Mouse (Mus musculus) fat pad, adult 2 months (tissue): Measurements from ENCODE around the gene Ift43.
A peak's percentile ranks its signal among the peaks of the same experiment; 100 is the strongest.

Experiments used
- DNase-seq: peaks from one replicate; pipeline ENCODE4 v3.0.0-alpha.2; 2011; ENCODE audit warnings: low read depth, low spot score; ENCODE audit errors: extremely low read depth

Gene Ift43

DNA sequence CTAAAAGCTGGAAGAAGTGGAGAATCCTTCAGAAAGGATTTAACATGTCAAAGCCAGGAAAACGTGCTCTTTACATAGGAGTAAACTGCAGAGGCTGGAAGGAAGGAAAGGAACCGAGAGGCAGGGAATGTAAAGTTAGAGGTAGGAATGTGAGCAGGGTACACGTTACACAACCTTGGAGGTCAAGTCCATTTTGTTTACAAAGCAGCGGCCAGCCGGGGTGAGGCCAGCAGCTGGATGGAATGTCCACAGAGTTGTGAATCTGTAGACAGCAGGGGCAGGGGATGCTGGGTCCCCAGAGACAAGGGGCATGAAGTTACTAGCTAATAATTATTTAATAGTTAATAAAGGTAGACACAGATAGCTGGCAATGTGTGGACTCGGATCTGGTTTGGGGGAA is 45.8 kb downstream of the Ift43 start:
- DNase-seq = no peak

- DNase-seq = no peak
These were observed 46.7 kb downstream of the Ift43 start for GRCm38 (mm10) chr12:86129005-86129404.

- no peak for DNase-seq
These were observed 47.4 kb downstream of the Ift43 start for GRCm38 (mm10) chr12:86129696-86130095.

DNA sequence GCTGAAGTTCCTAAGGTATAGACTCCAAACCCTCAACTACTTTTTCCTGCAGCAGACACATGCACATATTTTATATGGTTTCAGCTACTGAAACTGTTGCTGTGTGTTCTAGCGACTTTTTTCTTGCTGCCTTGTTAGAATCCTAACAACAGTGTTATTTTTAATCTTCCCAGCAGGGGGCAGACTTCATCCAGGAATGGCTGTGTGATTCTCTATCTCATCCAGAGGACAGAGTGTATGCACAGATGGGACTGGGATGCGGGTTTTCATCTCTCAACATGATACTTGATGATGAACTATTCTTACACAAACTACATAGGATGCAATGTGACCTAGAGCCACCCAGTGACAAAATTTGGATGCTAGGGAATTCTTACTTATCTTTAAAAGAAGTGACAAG is 50.5 kb downstream of the Ift43 start:
- no peak for DNase-seq

DNA sequence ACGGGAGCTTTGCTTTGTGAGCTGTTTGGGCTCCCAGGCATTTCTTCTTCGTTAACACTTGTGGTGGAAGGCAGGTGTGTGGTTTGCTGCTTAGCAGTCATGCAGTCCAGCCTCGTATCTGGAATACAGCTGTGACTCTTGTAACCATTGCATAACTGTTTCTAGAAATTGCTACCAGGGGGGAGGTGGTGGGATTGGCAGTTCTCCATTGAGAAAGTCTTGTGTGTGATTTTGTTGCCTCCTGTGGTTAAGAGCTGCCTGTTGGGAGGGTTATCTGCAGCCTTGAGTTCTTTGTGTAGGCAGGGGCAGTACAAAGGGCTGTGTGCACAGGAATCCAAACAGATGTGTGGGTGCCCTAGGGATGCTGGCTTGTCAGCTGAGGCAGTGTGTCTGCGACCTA is 53.4 kb downstream of the Ift43 start:
- no peak for DNase-seq

DNA sequence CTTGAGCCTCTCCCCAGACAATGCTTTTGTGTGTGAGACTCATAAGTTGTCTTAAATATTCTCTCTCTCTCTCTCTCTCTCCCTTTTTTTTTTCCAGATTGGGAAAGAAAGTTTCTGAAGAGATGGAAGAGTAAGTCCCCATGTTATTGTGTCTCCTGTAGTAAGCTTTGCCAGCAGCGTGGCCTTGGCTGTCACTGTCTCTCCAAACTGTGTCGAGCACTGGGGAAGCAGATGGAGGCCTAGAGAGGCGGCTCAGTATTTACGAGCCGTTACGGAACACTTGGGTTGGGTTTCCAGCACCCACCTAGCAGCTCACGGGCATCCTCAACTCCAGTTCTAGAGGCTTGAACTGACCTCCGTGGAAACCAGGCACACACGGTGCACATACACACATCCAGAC is 56.4 kb downstream of the Ift43 start:
- no peak for DNase-seq

- DNase-seq = no peak
These were observed 60.0 kb downstream of the Ift43 start for GRCm38 (mm10) chr12:86142389-86142788.

- no peak for DNase-seq
These were observed 63.9 kb downstream of the Ift43 start for GRCm38 (mm10) chr12:86146246-86146645.

GRCm38 (mm10) chr12:86148271-86148670 is 65.9 kb downstream of the Ift43 start:
- peak; percentile 76 for DNase-seq

DNA sequence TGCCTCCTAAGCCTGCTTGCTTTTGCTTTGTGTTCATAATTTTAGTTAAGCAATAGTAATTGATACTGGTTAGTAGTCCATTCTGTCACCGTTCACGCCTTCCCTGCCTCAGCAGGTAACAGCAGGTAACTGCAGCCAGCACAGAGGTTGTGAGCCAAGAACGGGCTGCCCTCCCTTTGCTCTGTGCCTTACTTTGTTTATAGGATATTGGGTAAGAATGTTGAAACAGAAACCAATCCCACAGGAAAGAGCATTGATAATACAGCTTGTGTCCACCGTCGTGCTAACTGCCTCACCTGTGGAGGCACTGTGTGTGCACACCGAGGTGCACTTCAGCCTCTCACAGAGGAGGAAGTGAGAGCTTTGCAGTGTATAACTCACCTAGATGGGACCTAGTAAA is 66.7 kb downstream of the Ift43 start:
- peak; percentile 85 for DNase-seq

GRCm38 (mm10) chr12:86151941-86152340 is 69.6 kb downstream of the Ift43 start:
- DNase-seq = no peak

DNA sequence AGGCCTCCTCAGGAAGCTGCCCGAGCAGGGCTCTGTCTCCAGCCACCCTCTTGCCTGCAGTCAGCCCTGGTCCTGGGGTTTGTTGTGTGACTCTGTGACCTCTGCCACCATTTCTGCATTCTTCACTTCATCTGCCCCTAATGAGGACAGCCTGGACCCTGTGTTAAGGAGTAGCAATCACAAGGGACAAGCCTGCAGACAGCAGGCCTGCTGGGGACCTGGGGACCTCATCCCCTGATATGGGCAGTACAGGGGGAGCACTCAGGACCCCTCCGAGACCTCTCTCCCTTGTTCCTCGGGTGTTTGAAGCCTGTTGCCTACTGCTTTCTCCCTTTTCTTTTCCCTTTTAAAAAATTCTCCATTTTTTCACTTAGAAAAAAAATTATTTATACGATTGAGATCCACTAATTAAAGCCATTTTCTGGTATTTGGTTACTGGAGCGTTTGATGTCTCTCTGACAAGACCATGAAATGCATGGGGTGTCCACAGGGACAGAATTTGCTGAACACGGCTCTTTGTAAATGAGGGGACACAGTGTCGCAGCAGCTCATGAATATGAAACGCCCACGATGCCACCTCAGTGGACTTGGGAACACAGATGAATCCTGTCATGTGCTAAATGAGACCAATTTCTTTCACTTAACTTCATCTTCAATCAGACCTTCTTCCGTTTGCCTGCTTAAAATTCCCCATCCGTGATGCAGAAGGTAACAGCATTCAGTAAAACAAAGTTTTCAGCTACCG is 71.0 kb downstream of the Ift43 start:
- no peak for DNase-seq

DNA sequence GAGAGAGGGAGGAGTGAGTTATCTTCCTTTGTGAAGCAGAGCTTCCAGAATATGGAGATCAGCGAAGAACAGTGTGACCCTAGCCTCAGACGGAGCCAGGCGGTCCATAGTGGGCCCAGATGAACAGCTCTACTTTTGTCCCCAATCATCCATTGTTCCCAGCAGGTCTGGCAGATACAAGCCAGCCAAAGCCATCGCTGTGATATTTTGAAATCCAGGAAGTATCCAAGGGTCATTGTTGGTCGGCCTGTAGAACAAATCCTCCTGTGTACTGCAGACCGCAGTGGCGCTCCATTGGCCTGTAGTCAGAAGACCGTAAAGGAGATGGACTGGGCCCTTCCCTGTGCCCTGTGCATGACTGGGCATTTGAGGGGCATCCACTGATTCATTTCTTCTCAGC is 72.8 kb downstream of the Ift43 start:
- no peak for DNase-seq

- DNase-seq = no peak
These were observed 74.8 kb downstream of the Ift43 start for GRCm38 (mm10) chr12:86157166-86157565.

GRCm38 (mm10) chr12:86157894-86158444 is 75.6 kb downstream of the Ift43 start:
- DNase-seq = no peak

DNA sequence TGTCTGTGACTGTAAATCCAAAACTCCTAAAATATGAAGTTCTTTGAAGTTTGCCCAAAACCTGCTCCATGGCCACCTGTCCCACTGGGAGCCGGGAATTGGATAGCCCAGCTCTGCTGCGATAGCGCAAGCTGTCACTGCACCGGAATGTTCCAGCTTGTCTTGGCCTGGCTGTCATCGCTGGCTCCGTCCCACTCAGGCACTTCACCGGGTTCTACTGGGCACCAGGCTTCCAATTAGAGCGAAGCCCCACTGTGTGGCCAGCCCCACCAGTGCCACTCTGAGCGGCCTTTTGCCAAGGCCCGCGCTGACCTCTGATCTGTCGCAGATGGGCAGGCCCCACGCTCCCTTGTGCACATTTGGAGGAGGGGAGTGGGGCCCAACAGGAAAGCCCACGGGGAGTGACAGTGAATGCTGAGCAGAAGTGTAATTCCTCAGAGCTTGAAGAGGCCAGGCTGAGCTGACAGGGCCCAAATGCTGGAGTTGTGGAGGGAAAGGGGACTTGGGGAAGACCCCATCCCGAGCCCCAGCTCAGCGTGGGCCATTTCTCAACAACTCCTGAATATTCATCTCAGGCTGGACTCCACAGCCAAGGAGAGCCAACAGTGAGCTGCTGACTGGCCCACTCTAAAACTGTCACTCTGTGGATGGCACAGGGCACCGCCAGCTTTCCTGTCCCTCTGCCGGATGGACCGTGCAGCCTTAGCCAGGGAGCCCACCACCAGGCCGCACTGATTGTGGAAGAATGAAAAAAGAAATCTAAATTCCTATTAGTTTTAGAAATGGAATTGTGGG is 76.5 kb downstream of the Ift43 start:
- no peak for DNase-seq

DNA sequence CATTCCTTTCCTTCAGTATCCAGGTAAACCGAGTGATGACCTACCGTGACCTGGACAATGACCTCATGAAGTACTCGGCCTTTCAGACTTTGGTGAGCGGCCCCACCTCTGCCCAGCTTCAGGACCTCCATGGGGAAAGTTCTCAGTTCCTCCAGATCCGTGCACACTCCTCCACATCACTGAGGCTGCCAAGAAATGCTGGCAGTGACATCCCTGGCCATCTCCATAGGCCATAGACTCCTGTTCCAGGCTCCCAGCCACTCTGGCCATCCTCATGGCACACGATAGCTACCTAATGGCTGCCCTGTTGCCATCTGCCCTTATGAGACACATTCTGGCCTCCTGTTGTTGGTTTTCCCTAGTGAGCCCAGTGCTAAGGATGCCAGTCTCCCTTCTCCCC is 79.1 kb downstream of the Ift43 start:
- DNase-seq = no peak

- no peak for DNase-seq
These were observed 79.6 kb downstream of the Ift43 start for GRCm38 (mm10) chr12:86161942-86162341.

DNA sequence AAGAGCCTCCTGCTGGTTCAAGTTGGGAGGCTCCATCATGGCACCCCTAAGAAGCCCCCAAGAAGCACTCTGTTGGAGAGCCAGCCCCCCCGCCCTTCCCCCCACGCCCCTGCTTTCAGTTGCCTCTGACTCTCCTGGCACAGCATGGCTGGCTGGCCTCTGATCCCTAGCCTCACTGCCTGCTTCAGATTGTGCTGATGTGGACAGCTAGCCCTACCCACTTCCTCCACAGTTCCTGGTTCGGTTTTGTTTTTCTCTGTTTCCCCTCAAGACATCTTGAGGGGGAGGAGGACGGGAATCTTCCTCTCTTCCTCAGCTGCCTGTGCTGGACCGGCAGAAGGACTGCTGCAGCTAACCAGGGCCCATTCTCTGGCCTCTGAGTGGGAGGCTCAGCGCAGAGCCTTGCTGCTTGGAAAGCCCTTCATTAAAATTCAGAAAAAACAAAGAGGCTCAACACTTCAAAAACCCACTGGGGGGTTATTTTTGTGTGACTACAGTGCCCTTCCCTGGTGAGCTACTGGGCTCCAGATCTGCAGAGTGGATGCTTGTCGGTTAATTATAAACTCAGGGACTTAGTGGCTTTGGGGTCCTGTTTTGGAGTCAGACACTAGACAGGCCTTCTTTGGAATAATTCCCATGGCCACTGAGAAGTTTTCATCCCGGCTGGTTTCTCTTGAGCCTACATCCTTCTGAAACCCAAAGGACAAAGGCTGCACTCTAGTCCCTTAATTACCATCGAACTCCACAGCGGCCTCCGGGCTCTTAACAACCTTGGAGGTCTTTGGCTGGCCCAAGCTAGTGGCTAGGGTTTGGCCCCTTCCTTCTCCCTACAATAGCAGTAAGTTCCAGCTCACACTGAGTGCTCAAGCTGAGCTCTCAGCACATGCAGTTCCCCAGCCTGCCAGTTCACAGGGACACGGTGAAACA is 80.8 kb downstream of the Ift43 start:
- DNase-seq = no peak

DNA sequence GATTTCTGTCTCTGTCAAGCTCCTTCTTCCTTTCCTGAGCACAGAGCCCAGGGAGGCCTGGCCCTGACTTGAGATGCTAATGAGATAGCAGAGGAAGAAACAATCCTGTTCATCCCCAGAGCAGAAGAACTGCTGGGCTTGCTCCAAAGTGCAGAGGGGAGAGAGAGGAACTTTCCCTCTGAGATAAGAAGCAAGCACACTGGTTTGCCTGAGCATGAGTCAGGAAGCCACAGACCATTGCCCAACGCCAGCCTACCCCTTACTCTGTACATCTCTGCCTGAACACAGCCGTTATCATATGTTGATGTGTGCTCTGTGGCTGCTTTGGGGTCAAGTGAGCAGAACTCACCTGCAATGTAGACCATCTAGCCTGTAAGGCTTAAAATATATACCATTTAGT is 83.9 kb downstream of the Ift43 start:
- DNase-seq = no peak

- no peak for DNase-seq
These were observed 84.7 kb downstream of the Ift43 start for GRCm38 (mm10) chr12:86167075-86167474.
